Mouse (Mus musculus) spleen, adult 18-20 months (tissue): ENCODE results near the gene Gm7697.
"Not testable (repeated sequence)": the region's sequence is repeated elsewhere in the genome, so short reads cannot be mapped to it uniquely, and the experiment has no call there.

Source experiments
- DNase-seq, 2 experiments: peaks; one replicate each; pipeline ENCODE4 v3.0.0; 2022; ENCODE audit warnings: mixed read lengths in 2 of 2

Gm7697 gene

DNA sequence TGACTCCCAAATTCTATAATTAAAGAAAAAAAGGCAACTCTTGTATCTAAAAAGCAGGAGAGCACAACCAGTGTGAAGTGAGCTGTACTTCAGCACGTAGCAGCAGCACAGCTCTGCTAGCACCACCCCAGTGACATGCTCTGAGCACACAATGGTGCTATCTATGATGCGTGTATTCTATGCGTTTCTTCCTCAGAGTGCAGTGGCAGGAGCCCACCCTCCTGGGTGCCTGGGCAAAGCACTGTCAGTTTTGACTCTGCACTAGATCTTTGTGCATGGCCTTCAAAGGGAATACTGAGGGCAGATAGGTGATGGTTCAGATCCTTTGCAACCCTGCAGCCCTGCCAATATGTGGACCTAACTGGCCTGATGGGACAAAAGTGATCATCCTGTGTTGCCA lies at the start of gene Gm7697:
Gene Gm7697, minus strand, starts transcription at position 101 of the 400 bp plus-strand sequence.
- not testable (repeated sequence) for DNase-seq

DNA sequence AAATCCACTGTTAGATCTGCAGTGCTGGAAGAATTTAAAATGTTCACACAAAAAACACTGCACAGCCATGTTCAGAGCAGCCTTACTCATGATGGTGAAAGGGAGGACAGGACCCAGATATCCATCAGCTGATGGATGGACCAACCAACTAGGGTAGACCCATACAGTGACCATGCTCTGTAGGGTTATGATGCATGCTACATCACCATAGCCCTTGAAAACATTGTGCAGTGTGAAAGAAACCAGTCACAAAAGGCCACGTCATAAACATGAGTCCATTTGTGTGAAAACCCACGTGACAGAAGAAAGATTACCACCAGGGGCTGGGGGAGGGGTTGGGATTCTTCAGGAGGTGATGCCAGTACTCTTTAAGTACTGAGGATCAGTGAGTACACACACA lies 28.5 kb upstream of the Gm7697 start:
- not testable (repeated sequence) for DNase-seq

DNA sequence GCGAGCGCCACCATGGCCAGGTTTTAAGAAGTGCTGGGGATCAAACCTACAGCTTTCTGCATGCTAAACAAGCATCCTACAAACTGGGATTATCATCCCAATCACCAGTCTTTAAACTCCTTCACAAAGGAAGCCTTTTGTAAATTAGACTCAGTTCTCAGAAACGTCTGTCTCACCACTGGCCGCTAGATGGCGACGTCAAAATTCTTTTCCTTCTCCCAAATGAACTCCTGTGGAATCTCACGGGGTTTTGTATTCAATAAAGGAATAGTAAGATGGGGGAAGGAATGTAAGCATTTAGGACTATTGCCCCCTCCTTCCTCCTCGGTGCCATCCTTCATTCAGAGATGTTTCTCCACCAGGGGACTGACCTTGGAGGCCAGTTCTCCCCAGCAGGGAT lies 26.8 kb upstream of the Gm7697 start:
- DNase-seq, result peak in 1 of 2 experiments; percentile 40

DNA sequence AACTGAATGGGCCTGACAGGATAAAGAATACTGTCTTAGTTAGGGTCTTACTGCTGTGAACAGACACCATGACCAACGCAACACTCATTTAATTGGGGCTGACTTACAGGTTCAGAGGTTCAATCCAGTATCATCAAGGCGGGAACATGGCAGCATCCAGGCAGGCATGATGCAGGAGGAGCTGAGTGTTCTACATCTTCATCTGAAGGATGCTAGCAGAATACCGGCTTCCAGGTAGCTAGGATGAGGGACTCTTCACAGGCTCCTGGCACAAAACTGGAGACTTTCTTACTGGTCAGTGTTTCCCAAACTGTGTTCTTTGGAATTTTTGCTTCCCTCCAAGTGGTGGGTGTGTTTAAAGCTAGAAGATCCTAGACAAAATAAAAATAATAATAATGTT lies 25.3 kb upstream of the Gm7697 start:
- DNase-seq, result not testable (repeated sequence)

DNA sequence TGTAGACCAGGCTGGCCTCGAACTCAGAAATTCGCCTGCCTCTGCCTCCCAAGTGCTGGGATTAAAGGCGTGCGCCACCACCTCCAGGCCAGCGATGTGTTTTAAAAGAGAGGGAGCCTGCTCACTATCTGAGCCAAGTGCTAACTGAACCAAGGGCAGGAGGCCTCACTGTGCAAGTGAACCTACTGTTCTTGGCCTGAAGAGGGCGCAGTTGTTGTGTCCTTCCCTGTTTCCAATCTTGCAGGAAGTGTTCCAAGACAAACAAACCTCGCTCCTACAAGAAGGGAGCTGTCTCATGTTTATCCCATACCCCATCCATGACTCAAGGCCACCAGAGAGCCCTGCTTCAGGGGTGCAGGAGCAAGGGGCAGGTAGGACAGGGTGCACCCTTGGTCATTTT lies 24.4 kb upstream of the Gm7697 start:
- DNase-seq, result not testable (repeated sequence)

DNA sequence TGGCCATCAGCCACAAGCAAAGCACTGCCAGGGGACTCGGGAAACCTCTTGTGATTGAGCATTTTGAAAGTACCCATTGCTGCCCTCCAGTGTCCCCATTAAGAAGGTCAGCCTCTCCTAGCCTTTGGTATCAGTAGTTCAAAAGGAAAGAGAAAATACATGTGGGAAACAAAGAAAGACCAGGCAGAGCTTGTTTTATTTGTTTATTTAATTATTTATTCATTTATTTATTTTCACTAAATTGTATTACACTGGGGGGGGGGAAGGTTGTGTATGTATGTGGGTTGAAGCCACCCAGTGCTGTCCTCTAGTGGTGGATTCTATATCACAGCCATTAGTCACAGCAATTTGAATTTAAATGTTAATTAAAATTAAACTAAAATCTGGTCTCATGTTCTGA lies 22.2 kb upstream of the Gm7697 start:
- not testable (repeated sequence) for DNase-seq

DNA sequence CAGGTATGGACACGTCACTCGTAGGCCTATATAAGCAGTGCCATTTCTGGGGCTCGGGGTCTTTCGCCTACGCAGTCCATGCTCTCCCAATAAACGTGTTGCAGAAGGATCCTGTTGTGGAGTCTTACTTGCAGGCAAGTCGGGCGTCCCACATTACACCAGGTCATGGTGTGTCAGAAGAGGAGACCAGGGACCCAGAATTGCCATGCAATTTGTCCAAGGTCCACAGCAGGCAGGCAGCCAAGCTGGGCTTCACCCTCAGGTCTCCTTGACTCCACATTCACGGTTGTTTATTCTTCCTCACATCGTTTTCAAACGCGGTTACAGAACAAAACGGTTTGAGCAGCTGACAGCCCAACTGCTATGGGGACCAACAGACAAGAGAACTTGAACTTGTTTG lies 21.7 kb upstream of the Gm7697 start:
- not testable (repeated sequence) for DNase-seq

DNA sequence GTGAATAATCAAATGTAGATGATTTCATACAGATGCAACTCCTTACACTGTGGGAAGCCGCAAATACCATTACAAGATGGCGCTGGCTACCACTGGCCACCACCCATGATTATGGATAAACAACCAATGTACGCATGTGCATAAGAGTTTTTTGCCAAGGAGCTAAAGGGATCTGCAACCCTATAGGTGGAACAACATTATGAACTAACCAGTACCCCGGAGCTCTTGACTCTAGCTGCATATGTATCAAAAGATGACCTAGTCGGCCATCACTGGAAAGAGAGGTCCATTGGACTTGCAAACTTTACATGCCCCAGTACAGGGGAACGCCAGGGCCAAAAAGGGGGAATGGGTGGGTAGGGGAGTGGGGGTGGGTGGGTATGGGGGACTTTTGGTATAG lies 21.2 kb upstream of the Gm7697 start:
- DNase-seq, result not testable (repeated sequence)

DNA sequence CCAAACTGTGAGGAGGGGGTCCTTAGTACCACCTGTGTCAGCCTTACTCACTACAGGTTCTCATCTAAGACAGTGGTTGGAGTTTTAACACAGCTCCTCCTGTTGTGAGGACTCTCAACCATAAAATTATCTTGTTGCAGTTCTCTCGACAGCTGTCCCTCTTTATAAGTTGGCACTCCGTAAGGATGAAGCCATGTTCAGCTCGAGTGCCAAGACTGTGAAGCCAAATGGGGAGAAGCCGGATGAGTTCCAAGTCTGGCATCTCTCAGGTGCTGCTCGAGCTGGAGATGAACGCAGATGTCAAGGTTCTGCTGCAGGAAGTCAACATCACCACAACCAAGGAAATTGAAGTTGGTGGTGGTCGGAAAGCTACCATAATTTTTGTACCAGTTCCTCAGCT lies 18.0 kb upstream of the Gm7697 start:
- DNase-seq, result not testable (repeated sequence)

DNA sequence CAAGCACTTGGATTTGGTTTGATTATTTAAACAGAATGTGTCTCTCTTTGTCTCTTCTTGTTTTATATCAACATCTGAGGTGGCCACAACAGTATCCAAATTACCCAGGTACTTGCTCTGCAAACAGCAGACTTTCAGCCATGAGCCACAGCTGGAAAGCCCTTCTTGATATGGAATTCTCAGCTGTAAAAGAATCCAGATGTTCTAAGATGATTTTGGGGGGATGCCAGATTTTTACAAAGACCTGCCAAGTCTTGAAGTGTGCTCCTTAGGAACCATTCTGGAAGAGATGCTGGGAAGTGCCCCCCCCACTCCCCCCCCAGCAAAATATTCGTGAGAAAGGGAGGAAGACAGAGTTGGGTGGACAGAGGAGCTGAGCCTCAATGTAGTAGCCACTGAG lies 17.6 kb upstream of the Gm7697 start:
- not testable (repeated sequence) for DNase-seq

DNA sequence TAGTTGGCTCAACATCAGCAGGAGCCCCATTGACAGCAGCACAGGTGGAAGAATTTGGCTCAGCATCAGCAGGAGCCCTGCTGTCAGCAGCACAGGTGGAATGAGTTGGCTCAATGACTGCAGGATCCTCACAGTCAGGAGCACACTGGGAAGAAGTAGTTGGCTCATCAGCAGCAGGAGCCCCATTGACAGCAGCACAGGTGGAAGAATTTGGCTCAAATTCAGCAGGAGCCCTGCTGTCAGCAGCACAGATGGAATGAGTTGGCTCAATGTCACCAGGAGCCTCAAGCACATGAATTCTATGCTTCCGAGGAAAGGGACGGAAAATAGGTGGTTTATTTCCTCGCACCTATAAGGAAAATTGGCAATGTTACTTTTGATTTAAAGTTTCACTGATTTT lies 47.8 kb downstream of the Gm7697 start:
- not testable (repeated sequence) for DNase-seq

DNA sequence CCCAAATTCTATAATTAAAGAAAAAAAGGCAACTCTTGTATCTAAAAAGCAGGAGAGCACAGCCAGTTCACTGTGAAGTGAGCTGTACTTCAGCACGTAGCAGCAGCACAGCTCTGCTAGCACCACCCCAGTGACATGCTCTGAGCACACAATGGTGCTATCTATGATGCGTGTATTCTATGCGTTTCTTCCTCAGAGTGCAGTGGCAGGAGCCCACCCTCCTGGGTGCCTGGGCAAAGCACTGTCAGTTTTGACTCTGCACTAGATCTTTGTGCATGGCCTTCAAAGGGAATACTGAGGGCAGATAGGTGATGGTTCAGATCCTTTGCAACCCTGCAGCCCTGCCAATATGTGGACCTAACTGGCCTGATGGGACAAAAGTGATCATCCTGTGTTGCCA lies 69.3 kb downstream of the Gm7697 start, which contains the start of gene Gm9495:
Gene Gm9495, minus strand, starts transcription at position 101 of the 400 bp plus-strand sequence.
- DNase-seq, result not testable (repeated sequence)
